Mouse (Mus musculus): ENCODE measurements around the gene Rwdd2b.

The Rwdd2b gene

DNA sequence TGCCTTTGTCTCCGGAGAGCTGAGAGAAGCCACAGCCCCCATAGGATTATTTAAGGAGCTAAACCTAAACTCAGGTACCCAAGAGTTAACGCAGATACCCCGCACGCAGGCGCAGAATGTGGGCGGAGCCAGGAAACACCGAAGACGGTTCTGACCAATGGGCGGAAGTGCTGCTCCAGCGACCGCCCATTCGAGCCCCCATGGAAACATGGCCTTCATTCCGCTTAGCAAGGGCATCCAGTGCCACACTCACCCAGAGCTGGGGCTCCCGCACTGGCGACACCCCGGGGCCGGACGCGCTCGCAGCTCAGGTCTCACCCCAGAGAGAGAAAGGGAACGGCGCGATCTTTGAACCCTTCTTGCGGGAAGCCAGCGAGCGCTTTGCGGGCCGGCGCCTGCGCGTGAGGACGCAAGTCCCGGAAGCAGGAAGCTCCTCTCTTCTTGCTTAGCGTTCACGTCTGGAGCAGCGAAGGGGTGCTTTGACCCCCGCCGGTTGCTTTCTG lies at the start of gene Rwdd2b:
Rwdd2b (minus strand) TSS at position 390 of the 503 bp plus-strand sequence.
- TF ChIP-seq GATA4 (IDR thresholded peaks at IDR 0.05; ENCODE audit: insufficient replicate concordance, low read length), result no peak; the same call in 1 of the 2 replicates

DNA sequence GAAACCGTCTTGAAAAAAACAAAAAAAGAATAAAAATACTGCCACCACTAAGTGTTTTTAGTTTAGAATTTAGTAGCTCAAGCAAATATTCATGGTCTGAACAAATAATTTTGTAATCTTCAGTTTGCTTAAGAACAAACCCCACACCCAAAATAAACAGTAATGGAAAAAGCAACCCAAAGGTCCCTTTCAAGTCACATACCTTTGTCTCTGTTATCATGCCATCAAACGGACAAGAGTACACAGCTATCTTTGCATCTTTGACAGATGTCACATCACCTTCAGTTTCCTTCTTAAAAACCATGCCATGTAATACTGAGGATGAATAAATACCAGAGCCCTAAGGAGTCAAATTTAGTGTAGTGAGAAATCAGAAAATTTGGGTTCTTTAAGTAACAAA lies 48.2 kb upstream of the Rwdd2b start:
- peak; percentile 92 for TF ChIP-seq GATA4 (IDR thresholded peaks at IDR 0.05; ENCODE audit: insufficient replicate concordance, low read length)

DNA sequence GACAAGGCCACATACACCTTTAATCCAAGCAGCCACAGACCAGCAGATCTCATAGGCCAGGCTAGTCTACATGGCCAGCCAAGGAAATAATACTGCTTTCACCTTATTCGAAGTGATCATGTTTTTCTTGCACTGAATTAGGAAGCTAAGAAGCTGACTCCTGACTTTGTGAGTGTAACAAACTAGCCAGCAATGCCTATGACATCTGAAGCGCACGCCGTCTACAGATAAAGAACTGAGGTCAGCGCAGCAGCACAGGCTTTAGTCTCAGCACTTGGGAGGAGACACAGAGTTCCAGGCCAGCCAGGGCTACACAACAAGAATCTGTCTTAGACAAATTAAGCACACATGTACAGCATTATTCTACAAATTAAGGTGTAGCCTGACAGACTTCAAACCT lies 46.4 kb upstream of the Rwdd2b start:
- TF ChIP-seq GATA4 (IDR thresholded peaks at IDR 0.05; ENCODE audit: insufficient replicate concordance, low read length), result no peak

DNA sequence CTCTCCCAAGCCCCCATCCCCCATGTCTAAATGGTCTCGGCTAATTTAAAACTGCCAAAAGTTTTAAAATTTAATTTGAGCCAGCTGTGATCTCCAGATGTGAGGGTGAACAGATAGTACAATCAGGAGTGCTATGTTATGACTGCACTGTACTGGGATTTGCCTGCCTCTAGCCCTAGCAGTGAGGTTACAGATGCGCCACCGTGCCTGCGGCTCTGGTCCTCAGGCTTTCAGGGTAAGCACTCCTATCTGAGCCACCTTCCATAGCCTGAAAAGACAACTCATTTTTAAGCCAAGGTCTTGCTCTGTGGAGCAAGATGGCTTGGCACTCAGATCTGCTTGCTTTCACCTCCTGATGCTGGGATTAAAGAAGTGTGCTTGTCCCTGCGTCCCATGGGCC lies 44.0 kb upstream of the Rwdd2b start:
- no peak for TF ChIP-seq GATA4 (IDR thresholded peaks at IDR 0.05; ENCODE audit: insufficient replicate concordance, low read length)

DNA sequence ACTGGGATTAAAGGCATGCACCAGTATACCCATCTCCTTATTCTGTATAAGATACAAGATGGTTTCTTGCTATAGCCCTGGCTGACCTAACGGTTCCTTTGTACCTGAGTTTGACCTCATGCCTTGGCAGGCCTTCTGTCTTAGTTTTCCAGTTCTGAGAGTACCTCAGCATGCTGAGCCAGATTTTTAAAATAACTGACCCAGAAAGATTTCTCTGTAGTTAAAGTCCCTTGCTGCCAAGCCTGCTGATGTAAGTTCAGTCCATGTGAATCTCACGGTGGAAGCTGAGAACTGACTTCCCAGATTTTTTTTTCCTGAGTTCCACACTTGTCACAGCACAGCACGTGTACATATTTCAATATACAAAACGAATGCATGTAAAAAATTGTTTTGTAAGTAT lies 30.2 kb upstream of the Rwdd2b start:
- no peak for TF ChIP-seq GATA4 (IDR thresholded peaks at IDR 0.05; ENCODE audit: insufficient replicate concordance, low read length)

DNA sequence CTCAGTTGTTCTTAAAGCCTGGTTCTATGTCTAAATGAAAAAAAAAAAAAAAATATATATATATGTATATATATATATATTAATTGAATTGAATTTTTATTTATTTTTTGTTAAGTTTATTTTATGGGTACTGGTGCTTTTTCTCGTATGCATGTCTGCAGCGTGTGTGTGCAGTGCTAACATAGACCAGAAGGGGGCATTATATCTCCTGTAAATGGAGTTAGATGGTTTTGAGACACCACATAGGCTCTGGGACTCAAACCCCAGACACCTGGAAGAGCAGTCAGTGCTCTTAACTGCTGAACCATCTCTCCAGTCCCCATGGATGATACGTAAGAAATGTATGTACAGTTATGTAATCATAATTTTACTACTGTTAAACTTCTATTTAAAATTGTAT lies 18.4 kb upstream of the Rwdd2b start:
- no peak for TF ChIP-seq GATA4 (IDR thresholded peaks at IDR 0.05; ENCODE audit: insufficient replicate concordance, low read length)

DNA sequence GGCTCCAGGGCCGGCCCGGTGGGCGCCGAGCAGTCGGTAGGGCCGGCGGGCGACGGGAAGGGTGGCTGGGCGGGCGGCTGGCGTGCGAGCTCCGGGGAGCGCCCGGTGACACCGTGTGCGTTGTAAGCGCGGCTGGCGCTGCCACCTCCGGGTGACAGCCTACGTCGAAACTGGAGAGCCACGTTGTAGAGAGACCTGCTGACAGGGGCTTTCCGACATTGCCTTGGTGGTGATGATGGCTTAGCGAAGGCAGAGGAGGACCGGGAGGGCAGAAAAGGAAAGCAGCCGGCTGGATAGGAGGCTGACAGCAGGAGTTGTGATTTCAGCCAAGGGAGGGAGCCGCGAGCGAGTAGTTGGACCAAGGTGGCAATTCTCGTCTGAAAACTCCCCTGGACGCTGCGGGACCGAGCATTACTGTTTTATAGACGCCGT lies 14.8 kb upstream of the Rwdd2b start:
- no peak for TF ChIP-seq GATA4 (IDR thresholded peaks at IDR 0.05; ENCODE audit: insufficient replicate concordance, low read length)

DNA sequence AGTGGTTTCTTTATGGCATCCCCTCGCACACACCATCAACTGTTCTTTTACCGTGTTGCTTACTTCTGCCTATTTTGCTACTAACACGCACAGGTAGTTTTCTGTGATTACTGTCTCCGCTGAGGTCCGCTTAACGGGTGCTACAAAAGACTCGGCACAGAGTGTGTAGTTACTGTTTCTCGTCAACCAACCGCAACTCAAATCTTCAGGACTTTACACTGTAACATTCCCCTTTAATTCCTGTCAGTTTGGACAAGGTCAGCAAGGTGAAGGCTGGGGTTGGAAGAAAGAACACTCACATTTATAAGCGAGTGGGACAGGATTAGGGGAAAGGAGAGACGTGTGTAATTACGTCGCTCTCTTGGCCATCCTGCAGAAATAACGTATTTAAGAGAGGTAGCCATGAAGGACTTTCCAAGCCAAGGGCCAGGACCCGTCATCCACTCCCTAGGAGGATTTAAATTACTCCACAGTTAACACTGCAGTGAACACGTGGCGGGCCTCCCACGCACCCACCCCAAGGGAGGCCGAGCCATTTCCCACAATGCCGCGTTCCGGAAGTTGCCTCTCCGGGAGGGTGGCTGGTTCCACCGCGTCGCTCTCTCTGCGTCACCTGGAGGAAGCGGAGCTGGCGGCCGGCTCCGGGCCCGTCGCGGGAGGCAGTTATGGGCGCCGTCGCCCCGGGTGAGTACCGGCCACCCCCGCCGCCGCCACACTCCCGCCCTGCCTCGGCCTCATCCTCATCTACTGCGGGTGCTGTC lies 14.2 kb upstream of the Rwdd2b start, which contains the start of gene Usp16:
Usp16 (plus strand) TSS at position 285 of the 761 bp plus-strand sequence.
- no peak for TF ChIP-seq GATA4 (IDR thresholded peaks at IDR 0.05; ENCODE audit: insufficient replicate concordance, low read length)

DNA sequence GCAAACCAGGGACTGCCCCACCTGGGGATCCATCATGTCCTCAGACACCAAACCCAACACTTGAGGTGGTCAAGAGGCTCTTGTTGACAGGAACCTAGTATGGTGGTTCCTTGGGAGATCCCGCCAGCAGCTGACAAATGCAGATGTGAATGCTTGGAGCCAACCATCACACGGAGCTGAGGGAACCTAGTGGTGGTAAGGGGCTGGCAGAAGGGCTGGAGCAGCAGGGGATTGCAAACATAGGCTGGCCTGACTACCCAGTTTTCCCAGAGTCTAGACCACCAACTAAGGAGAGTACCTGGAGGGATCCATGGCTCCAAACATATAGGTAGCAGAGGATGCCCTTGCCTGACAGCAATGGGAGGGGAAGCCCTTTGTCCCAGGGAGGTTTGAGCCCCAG lies 12.9 kb upstream of the Rwdd2b start:
- TF ChIP-seq GATA4 (IDR thresholded peaks at IDR 0.05; ENCODE audit: insufficient replicate concordance, low read length), result no peak

DNA sequence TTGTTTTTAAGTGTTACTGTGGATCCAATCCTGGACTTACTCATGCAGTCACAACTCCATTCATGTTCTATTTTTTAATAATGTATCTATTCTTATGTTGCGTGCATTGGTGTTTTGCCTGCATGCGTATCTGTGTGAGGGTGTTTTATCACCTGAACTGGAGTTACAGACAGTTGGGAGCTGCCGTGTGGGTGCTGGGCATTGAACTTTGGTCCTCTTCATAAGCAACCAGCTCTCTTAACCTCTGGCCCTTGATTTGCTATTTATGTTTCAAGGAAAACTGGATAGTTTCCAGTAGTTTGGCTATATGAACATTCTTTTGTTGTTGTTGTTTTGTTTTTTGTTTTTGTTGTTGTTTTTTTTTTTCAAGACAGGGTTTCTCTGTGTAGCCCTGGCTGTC lies 5.2 kb upstream of the Rwdd2b start:
- TF ChIP-seq GATA4 (IDR thresholded peaks at IDR 0.05; ENCODE audit: insufficient replicate concordance, low read length), result no peak

DNA sequence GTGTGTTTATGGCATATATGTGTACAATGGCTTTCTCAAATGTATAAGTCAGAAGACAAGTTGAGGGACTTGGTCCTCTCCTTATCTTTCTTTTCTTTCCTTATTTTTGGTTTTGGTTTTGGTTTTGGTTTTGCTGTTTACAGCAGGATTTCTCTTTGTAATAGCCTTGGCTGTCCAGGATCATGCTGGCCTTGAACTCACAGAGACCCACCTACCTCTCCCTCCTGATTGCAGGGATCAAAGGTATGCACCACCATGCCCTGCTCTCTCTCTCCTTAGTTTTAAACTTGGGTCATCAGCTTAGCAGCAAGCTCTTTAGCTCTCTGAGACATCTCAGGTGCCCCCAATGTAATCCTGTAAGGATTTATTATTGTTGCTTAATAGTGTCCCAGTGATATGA lies 4.7 kb upstream of the Rwdd2b start:
- no peak for TF ChIP-seq GATA4 (IDR thresholded peaks at IDR 0.05; ENCODE audit: insufficient replicate concordance, low read length)

DNA sequence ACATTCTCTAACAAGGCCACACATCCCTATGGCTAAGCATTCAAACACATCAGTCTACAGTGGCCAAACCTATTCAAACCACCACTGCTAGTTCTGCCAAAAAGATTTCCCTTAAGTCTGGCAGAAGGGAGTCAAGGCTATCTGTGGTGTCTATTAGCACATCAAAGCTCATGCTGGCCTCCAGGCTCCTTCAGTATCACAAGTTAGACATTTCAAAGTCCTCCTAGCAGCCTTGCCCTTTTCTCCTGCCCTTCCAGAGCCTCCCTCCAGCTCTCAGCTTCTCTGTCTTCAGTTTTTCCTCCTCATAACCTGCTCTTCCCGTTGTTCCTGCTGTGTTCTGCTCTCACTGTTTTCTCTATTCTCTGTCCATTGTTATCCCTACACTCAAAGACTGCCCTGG lies 3.7 kb upstream of the Rwdd2b start:
- no peak for TF ChIP-seq GATA4 (IDR thresholded peaks at IDR 0.05; ENCODE audit: insufficient replicate concordance, low read length)

DNA sequence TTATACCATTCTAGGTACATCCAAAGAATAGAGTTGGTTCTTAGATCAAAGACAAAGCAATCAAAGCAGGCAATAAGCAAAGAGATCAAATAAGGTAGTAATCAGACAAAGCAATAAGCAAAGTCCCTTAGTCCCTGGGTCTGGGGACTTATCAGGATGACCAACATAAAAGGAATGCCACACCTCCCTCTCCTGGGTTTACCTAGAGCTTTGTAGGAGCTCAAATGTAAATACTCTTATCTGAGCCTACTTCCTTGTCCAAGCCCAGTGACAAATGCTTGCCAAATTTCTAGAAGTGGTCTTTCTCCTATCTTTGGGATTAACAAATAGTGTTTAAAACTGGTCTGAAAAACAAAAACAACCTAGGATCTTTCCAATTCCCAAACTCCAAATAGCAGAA lies 2.9 kb upstream of the Rwdd2b start:
- no peak for TF ChIP-seq GATA4 (IDR thresholded peaks at IDR 0.05; ENCODE audit: insufficient replicate concordance, low read length)

DNA sequence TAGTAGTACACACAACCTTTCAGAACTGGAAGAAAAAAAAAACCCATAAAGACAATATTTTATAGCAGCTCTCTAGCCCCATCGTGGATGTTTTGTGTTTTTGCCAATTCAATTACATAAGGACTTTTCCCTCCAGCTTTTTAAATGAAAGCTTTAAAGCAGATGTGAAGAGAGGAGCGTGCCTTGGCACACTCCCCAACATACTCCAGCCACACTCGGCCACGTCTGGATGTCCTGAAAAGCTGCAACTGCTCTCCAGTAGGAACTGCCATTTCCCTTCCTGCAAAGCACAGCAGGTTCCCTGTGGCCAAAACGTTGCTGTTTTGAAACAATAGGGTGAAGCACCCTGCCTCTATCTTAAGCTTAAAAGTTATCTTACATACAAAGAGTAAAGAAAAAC lies 1.9 kb upstream of the Rwdd2b start:
- no peak for TF ChIP-seq GATA4 (IDR thresholded peaks at IDR 0.05; ENCODE audit: insufficient replicate concordance, low read length)

DNA sequence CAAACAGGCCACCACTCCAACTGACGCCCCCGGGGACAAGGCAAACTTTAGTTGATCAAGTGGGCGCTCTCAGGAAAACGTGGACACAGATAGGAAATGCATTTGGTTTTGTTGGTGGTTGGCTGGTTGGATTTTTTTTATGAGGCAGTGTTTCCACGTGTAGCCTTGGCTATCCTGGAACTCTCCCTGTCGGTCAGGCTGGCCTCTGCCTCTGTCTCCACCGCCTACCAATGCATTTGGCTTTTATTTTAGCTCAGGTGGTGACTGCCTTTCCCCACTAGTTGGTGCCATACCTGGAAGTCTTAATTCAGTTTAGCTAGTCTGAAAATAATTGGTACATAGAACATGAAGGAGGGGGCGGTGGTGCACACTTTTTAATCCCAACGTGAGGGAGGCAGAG lies 716 bp upstream of the Rwdd2b start:
- TF ChIP-seq GATA4 (IDR thresholded peaks at IDR 0.05; ENCODE audit: insufficient replicate concordance, low read length), result no peak

DNA sequence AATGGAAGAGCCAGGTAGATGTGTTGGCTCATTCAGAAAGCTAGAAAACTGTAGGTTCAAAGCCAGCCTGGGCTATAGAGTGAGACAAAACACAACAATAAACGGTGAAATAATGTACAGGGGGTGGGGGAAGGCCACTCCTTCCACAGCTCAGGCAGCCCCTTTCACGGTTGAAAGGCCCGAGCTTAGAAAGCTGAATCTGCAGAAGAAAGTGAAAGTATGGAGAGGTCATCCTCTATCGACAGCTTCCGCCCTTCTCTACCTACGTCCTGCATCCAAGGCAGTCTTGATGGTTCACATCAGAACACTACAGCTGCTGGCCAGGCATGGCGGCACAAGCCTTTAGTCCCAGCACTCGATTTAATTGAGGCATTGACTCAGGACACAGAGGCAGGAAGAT lies 1.7 kb downstream of the Rwdd2b start:
- TF ChIP-seq GATA4 (IDR thresholded peaks at IDR 0.05; ENCODE audit: insufficient replicate concordance, low read length), result no peak

DNA sequence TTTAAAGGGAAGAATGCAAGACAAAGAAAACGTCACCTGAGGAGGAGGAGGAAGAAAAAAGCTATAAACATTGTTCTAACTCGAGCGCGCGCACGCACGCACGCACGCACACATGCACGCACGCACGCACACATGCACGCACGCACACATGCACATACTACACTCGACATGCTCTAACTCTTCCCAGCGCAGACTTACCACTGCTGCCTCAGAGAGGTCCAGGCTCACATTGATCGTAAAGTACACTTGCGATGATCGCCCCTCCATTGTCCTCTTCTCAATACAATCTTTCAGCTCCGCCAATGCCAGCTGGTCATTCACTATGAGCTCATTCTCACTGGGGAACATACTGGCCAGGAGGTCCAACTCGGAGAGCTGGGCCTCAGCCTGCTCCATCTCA lies 3.3 kb downstream of the Rwdd2b start:
- no peak for TF ChIP-seq GATA4 (IDR thresholded peaks at IDR 0.05; ENCODE audit: insufficient replicate concordance, low read length)
